Mouse (Mus musculus): ENCODE measurements around the gene Aatf.
"Not testable (repeated sequence)": the region's sequence is repeated elsewhere in the genome, so short reads cannot be mapped to it uniquely, and the experiment has no call there.

GRCm38 (mm10) chr11:84392066-84392465 lies 121.3 kb downstream of the Aatf start:
- TF ChIP-seq CTCF (IDR thresholded peaks at IDR 0.05; ENCODE audit: borderline replicate concordance, insufficient read depth, low read length); POLR2A (IDR thresholded peaks at IDR 0.05; ENCODE audit: low read depth, low read length): not testable (repeated sequence)
